Mouse (Mus musculus): ENCODE results near the gene Lrp11. TPM values are rescaled to one million over a fixed set of nuclear protein-coding genes. Genes with fewer than 3 reads are reported as not detected.

The Lrp11 gene
- polyA plus RNA-seq (2015; fragmentation: Nextera tagmentation; extraction: Ambion mirVana): 20.4 and 20.8 TPM in 2 replicates

DNA sequence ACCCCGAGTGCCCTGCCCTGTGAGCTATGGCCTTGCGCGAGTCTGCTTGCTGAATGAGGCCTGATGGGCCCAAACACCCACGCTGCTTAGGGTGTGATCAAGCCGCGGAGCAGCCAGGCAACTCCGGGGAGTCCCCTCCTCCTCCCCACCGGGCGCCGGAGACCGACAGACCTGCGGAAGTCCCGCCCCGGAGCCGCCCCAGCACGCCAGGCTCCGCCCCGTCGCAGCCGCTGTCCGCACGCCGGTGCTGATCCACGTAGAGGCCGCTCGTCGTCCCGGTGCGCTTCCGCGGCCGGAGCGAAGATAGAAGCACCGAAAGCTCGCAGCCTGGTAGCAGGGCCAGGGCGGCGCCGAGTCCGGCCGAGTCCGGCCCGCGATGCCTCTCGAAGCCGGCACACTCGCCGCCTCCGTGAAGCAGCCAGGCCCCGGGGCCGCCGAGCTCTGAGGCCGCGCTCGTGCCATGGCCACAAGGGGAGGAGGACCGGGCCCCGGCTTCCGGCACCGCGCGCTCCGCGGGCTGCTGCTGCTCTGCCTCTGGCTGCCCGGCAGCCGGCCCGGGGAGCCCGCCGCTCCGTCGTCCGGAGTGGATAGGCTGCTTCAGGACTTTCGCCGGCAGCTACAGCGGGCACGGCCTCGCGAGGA lies at the start of gene Lrp11:
Lrp11 (plus strand) TSS at position 209 of the 642 bp plus-strand sequence.
- peak within 1 kb of the TSS; percentile 75 for H3K27ac ChIP-seq
- ATAC-seq: peak; percentile 98
- H3K4me2 ChIP-seq: peak within 1 kb of the TSS; percentile 99
- no peaks in the 10 kb centered on the region for H3K36me3 ChIP-seq (ENCODE audit: poor library complexity, severe bottlenecking)
- H3K9ac ChIP-seq: peak within 1 kb of the TSS; percentile 82
- WGBS: under 1% methylated on average over 60 of the region's 76 CpGs
- H3K27me3 ChIP-seq: peaks cover 14% of the 10 kb centered on the region; the same call in 1 of the 2 replicates
- H3K9me3 ChIP-seq (replicated peaks): no peaks in the 10 kb centered on the region
- peaks cover 27% of the 10 kb centered on the region for H3K4me1 ChIP-seq
- peak within 1 kb of the TSS; percentile 87 for H3K4me3 ChIP-seq

DNA sequence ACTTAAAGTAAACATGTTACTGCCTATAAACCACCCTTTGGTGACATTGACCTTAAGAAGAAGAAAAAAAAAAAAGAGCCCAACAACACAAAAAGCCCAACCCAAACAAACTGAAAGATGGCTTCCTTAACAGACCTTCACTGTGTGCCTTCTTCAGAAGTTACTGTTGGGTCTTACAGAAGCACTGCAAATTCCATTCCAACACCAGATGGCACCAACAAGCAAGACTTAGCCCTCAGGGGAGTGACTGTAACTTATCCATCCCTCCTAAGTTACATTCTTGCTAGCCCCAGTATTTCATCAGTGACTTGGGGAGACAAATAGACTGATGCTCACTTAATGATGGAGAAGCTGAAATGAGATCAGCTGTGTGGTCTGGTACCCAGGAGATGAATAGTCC lies 11.6 kb upstream of the Lrp11 start:
- H3K4me3 ChIP-seq: no peak overlapping the region
- 0 out of 2 replicates have a peak, but pooled peaks cover 2% of the 10 kb centered on the region for H3K27me3 ChIP-seq
- ATAC-seq: no peak
- no peak overlapping the region for H3K27ac ChIP-seq
- 0 out of 2 replicates have a peak, but pooled peaks cover 8% of the 10 kb centered on the region for H3K4me1 ChIP-seq
- H3K9me3 ChIP-seq (replicated peaks): no peaks in the 10 kb centered on the region
- no peak overlapping the region for H3K4me2 ChIP-seq
- no peaks in the 10 kb centered on the region for H3K36me3 ChIP-seq (ENCODE audit: poor library complexity, severe bottlenecking)
- H3K9ac ChIP-seq: no peak overlapping the region

DNA sequence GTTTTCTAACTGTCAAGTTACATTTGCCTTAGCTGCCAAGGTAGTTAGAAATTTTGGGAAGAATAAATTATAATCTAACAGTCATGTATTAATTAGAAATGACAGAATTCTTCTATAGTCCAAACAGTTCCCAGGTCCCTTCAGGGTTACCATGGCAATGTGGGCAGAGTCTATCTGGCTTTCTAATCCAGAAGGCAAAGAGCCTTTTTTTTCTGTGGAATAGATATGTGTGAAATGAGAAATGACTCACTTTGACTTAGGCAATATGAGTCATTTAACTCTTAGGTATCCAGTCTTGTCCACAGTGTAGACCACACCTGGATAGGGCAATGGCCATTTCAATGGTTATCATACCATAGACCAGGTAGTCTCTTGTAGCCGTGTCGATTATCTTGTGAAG lies 8.2 kb upstream of the Lrp11 start:
- WGBS: 94% methylated on average over 2 of the region's 2 CpGs
- ATAC-seq: no peak
- Histone ChIP-seq H3K4me1 (0 out of 2 replicates have a peak, but pooled peaks cover 8% of the 10 kb centered on the region), H3K9ac (no peak overlapping the region), H3K4me2 (no peak overlapping the region), H3K4me3 (no peak overlapping the region), H3K27me3 (0 out of 2 replicates have a peak, but pooled peaks cover 2% of the 10 kb centered on the region), H3K36me3 (ENCODE audit: poor library complexity, severe bottlenecking) (no peaks in the 10 kb centered on the region), H3K27ac (no peak overlapping the region), H3K9me3 (replicated peaks) (no peaks in the 10 kb centered on the region)

DNA sequence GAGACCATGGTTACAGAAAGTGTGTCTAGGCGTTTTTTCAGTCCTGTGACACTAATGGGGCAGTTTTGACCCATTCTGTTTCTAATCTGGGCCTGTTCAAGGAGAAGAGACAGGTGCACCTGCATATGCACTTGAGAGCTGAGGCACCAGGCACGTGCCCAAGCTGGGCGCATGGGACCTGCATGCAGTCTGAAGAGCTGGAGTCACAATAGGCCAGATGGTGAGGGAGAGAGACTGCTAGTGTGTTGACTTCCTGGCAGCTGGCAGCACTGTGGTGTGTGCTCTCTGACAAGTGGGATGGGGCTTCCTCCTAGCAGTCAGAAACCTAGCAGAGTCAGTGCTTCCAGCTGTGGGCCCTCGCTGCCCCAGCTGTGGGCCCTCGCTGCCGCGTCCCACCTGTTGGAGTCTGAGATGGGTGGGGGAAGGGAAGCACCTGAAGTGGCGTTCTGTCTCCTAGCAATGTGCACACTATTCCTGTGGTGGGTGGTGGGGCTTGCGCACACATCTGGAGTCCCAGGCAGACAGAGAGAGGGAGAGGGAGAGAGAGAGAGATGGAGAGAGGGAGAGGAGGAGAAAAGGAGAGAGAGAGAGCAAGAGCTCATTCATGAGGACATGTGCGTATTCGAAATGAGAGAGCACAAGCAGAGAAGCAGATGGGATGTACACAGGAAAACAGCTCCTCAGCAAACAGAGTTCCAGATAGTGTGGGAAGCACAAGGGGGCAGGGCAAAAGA lies 7.3 kb upstream of the Lrp11 start:
- no peak overlapping the region for H3K4me3 ChIP-seq
- ATAC-seq: peak; percentile 86
- 49% methylated on average over 11 of the region's 11 CpGs for WGBS
- 0 out of 2 replicates have a peak, but pooled peaks cover 8% of the 10 kb centered on the region for H3K4me1 ChIP-seq
- H3K36me3 ChIP-seq (ENCODE audit: poor library complexity, severe bottlenecking): no peaks in the 10 kb centered on the region
- H3K9ac ChIP-seq: no peak overlapping the region
- no peaks in the 10 kb centered on the region for H3K9me3 ChIP-seq (replicated peaks)
- no peak overlapping the region for H3K27ac ChIP-seq
- H3K4me2 ChIP-seq: no peak overlapping the region
- 0 out of 2 replicates have a peak, but pooled peaks cover 2% of the 10 kb centered on the region for H3K27me3 ChIP-seq

DNA sequence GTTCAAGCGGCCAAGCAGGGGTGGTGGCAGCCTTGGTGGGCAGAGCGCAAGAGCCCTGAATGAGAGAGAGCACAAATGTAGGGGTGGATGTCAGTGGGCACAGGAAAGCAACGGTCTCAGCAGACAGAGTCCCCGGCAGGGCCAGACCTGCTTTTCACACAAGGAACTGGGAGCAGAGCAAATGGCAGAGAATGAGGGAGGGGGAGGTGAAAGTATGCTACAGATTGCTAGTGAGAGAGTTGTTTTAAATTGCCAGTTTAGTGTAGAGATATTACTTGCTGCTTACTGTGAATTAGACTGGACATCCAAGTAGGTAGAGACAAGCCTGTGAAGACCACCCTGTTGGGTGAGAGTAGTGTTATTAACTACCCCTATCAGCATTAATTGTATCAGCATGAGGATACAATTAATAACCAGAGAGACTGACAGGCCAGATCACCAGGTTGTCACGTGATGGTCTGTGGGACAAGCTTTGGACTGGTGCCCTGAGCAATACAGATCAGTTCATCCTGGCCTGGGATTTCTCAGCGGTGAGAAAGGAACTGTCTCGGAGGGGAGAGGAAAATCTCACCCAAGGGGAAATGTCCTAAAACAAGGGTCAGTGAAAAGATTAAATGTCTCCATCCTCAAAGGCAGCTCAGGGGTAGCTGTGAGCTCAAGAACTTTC lies 6.6 kb upstream of the Lrp11 start:
- ATAC-seq: no peak
- 0 out of 2 replicates have a peak, but pooled peaks cover 8% of the 10 kb centered on the region for H3K4me1 ChIP-seq

DNA sequence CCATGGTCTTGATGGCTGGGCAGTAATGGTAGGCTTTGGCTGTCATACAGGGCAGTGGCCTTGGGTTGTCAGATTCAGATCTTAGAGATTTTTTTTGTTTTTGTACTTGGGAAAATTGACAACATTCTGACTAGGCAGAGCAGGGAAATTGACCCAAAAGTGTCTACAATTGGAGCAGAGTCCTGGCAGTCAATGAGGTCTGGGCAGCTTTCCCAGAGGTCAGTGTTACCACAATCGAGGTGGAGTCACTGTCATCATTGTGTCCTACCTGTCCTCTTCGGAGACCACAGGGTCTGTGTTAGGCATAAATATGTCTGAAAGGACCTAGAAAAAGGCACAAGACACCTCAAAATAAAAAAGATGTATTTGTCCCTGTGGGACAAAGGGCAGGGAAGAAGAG lies 2.8 kb upstream of the Lrp11 start:
- Histone ChIP-seq H3K36me3 (ENCODE audit: poor library complexity, severe bottlenecking) (no peaks in the 10 kb centered on the region), H3K4me1 (peaks cover 29% of the 10 kb centered on the region), H3K4me3 (no peak overlapping the region), H3K9ac (no peak overlapping the region), H3K27ac (no peak overlapping the region), H3K9me3 (replicated peaks) (no peaks in the 10 kb centered on the region), H3K4me2 (no peak overlapping the region), H3K27me3 (peaks cover 13% of the 10 kb centered on the region; the same call in 1 of the 2 replicates)
- 82% methylated on average over 2 of the region's 2 CpGs for WGBS
- no peak for ATAC-seq

More for the DNA sequence above, 6.6 kb upstream of the Lrp11 start:
- Histone ChIP-seq H3K9ac (no peak overlapping the region), H3K4me2 (no peak overlapping the region), H3K4me3 (no peak overlapping the region), H3K36me3 (ENCODE audit: poor library complexity, severe bottlenecking) (no peaks in the 10 kb centered on the region), H3K9me3 (replicated peaks) (no peaks in the 10 kb centered on the region), H3K27me3 (peaks cover 5% of the 10 kb centered on the region; the same call in 1 of the 2 replicates), H3K27ac (no peak overlapping the region)
- 64% methylated on average over 7 of the region's 7 CpGs for WGBS

DNA sequence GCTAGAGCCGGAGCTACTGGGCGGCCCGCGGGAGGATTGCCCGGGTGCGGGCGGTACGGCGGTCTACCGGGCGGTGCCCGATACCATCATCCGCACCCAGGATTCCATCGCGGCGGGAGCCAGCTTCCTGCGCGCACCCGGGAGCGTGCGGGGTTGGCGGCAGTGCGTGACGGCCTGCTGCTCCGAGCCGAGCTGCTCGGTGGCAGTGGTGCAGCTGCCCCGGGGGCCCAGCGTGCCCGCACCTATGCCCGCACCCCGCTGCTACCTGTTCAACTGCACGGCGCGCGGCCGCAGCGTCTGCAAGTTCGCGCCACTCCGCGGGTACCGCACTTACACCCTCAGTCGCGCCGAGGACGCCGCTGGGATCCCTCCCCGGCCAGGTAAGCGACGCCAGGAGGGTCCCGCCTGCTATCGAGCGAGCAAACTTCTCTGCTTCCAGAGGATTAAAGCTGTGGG lies 662 bp downstream of the Lrp11 start:
- peak overlapping the region; percentile 75; the same call in 1 of the 2 replicates for H3K27ac ChIP-seq
- no peaks in the 10 kb centered on the region for H3K36me3 ChIP-seq (ENCODE audit: poor library complexity, severe bottlenecking)
- H3K9ac ChIP-seq: peak overlapping the region; percentile 82
- H3K9me3 ChIP-seq (replicated peaks): no peaks in the 10 kb centered on the region
- WGBS: under 1% methylated on average over 47 of the region's 54 CpGs
- H3K4me3 ChIP-seq: peak overlapping the region; percentile 87
- H3K4me1 ChIP-seq: peaks cover 27% of the 10 kb centered on the region
- peaks cover 14% of the 10 kb centered on the region; the same call in 1 of the 2 replicates for H3K27me3 ChIP-seq
- peak overlapping the region; percentile 99 for H3K4me2 ChIP-seq
- no peak; the same call in 1 of the 2 replicates for ATAC-seq

DNA sequence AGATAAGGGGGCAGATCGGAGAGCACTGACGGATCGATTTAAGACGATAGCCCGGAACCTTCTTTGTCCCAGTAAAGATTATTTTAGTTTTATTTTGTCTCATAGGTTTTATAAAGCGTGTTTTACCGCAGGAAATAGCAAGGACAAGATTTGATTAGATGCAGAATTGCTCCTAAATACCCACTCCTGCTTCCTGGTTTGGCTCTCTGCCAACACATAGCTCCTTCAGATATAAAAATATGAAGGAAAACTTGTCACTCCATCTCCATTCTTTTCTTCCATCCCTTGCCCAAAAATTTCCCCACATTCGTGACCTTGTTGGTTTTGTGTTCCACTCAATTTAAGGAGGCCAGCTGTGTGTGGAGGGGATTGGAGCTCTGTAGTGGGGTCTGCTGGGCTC lies 1.2 kb downstream of the Lrp11 start:
- Histone ChIP-seq H3K36me3 (ENCODE audit: poor library complexity, severe bottlenecking) (no peaks in the 10 kb centered on the region), H3K4me2 (peak overlapping the region; percentile 99), H3K4me3 (peak overlapping the region; percentile 87), H3K9me3 (replicated peaks) (no peaks in the 10 kb centered on the region), H3K4me1 (peaks cover 27% of the 10 kb centered on the region), H3K27me3 (peaks cover 14% of the 10 kb centered on the region; the same call in 1 of the 2 replicates), H3K27ac (no peak overlapping the region), H3K9ac (peak overlapping the region; percentile 82)
- no peak for ATAC-seq
- 6% methylated on average over 8 of the region's 8 CpGs for WGBS

DNA sequence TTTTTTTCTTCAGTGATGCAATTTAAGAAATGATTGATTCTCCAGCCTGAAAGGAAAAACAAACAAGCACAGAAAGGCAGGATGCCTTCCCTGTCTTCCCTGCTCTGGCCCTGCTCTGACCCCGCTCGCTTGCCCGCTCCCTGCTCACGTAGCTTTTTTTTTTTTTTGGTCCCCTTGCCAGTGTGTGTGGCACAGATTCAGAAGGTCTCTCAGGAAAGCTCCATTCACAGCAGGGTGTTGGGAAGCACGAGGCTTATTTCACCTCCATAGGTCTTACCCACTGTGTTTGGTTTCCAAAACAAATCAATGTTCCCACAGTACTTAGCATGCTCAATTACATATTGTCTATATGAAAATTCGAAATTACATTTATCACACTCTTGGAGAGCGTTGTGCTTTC lies 5.2 kb downstream of the Lrp11 start:
- WGBS: 54% methylated on average over 7 of the region's 7 CpGs
- Histone ChIP-seq H3K27me3 (peaks cover 8% of the 10 kb centered on the region; the same call in 1 of the 2 replicates), H3K9me3 (replicated peaks) (no peaks in the 10 kb centered on the region), H3K4me2 (no peak overlapping the region), H3K27ac (no peak overlapping the region), H3K4me1 (peaks cover 22% of the 10 kb centered on the region), H3K36me3 (ENCODE audit: poor library complexity, severe bottlenecking) (no peaks in the 10 kb centered on the region), H3K4me3 (no peak overlapping the region), H3K9ac (no peak overlapping the region)
- no peak for ATAC-seq

DNA sequence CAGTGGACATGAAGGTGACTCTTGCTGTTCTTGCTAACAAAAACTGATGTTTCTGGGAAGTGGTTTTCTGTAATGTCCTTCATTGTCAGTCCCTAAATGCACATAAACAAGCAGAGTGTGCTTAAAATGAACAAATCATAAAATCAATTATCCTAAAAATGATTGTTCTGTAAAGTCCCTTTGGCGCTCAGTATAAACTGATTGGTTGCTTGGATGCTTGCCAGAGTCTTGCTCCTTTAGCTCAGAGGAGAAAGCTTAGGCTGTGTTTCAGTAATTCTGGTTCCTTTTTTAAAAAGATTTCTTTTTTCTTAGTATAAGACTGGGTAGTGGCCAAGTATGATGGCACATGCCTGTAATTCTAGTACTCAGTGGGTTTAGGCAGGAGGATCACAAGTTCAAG lies 6.7 kb downstream of the Lrp11 start:
- peaks cover 12% of the 10 kb centered on the region for H3K4me1 ChIP-seq
- H3K36me3 ChIP-seq (ENCODE audit: poor library complexity, severe bottlenecking): no peaks in the 10 kb centered on the region
- H3K4me2 ChIP-seq: no peak overlapping the region
- WGBS: 69% methylated on average over 1 of the region's 1 CpGs
- H3K4me3 ChIP-seq: no peak overlapping the region
- H3K27me3 ChIP-seq: peaks cover 8% of the 10 kb centered on the region; the same call in 1 of the 2 replicates
- no peak overlapping the region for H3K27ac ChIP-seq
- H3K9ac ChIP-seq: no peak overlapping the region
- H3K9me3 ChIP-seq (replicated peaks): no peaks in the 10 kb centered on the region
- no peak for ATAC-seq

DNA sequence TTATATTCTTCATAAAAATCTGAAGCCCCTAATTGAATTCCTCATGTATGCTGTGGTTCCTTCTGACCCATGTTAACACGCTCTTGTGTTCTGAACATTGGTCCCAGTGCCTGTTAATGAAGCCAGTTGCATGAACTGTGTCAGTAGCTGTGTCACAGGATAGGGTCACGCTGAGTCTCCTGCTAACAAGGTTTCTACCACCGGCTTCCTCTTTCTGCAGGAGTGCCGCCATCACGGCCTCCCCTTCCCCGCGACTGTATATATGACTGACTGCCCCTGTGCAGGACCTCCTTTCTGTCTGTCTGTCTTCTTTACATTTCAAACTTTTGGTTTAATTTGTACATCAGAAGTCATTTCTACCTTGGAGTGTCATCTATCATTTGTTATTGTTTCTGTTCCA lies 8.6 kb downstream of the Lrp11 start:
- no peak overlapping the region for H3K27ac ChIP-seq
- no peak overlapping the region for H3K4me2 ChIP-seq
- H3K27me3 ChIP-seq: no peaks in the 10 kb centered on the region
- no peaks in the 10 kb centered on the region for H3K4me1 ChIP-seq
- no peak overlapping the region for H3K9ac ChIP-seq
- no peak for ATAC-seq
- H3K36me3 ChIP-seq (ENCODE audit: poor library complexity, severe bottlenecking): no peaks in the 10 kb centered on the region
- WGBS: 92% methylated on average over 7 of the region's 7 CpGs
- H3K4me3 ChIP-seq: no peak overlapping the region
- no peaks in the 10 kb centered on the region for H3K9me3 ChIP-seq (replicated peaks)

DNA sequence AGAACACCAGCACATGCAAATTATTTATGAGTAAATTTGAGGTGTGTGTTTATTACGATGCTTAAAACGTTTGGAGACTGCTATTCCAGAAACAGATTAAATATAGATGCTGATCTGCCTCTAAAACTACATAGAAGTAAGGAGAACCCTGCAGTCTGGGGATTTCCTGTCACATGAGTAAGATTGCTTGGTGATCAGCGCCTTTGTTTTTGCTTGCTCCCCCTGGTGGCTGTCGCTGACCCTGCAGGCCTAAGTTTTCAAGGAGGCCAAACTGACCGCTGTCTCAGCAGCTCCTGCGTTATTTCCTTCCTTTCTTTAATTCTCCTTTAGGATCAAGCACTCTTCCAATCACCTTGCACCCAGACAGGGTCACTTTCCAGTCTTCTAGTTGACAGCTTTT lies 11.0 kb downstream of the Lrp11 start:
- Histone ChIP-seq H3K9me3 (replicated peaks) (no peaks in the 10 kb centered on the region), H3K4me1 (no peaks in the 10 kb centered on the region), H3K36me3 (ENCODE audit: poor library complexity, severe bottlenecking) (no peaks in the 10 kb centered on the region), H3K27ac (no peak overlapping the region), H3K27me3 (no peaks in the 10 kb centered on the region), H3K9ac (no peak overlapping the region), H3K4me3 (no peak overlapping the region), H3K4me2 (no peak overlapping the region)
- ATAC-seq: peak; percentile 48; the same call in 1 of the 2 replicates
- 13% methylated on average over 6 of the region's 6 CpGs for WGBS

Measured in forebrain, embryonic 13.5 days (tissue).